Mouse (Mus musculus) monocyte, adult 2 months (primary cell): ENCODE data around the gene Itpr2.

Experiments
- DNase-seq, 2 experiments: peaks; one replicate each; pipeline ENCODE4 v3.0.0; 2022; ENCODE audit warnings: low spot score in 2 of 2, low read depth in 1 of 2

Itpr2 gene

DNA sequence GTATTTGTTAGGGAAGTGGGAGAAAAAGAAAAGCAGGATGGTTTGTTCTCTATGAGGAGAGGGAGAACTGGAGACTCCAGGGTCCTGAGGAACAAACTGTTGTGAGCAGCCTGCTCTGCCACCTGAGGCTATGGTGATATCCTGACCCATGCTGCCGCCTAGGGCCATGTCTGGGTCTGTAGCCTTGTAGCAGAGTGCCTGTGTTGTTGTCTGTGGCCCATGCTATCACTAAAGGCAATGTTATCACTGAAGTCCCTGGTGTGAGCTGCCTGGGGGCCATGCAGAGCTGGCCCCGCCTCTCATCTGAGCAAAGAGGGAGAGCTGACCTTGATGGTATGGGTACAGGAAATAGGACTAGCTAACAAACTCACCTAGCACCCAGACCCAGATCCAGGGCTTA is 7.9 kb upstream of the Itpr2 start:
- DNase-seq: no peak

DNA sequence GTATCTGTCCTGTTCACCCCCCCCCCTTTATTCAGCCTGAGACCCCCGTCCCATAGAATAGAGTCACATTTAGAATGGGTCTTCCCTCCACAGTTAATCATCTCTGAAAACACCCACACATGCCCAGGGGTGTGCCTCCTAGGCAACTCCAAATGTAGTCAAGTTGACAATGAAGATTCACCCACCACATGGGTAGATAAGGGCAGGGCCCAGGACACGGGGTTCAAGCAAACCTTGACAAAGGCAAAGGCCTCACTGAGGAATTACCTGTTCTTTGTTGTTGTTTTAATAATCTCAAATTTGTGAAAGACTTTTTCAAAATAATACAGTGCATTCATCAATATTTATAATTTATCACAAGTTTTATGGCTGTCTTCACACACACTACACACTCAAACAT is 2.4 kb upstream of the Itpr2 start:
- DNase-seq: no peak

DNA sequence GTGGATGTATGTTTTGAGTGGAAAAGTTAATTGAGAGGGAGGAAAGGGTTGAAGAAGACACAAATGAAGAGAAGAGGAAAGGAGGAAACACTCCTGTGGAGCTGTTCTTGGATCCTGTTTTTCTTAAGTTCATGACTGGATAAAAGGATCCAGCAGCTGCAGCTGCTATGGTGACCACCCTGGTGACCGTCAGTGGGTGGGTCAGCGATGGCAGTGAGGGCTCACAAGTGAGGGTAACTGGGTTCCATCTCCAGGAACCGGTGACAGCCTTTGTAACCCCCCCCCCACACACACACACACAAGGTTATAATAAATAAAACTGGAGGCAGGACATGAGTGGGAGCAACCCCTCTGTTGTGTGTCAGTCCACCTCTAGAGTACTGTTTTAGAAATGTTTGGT is 833 bp upstream of the Itpr2 start:
- DNase-seq: no peak

- peak; percentile 35 to 44 for DNase-seq
Observed at GRCm38 (mm10) chr6:146501316-146501865, 632 bp downstream of the Itpr2 start.

- DNase-seq: no peak
Observed at GRCm38 (mm10) chr6:146500771-146501170, 1.3 kb downstream of the Itpr2 start.

DNA sequence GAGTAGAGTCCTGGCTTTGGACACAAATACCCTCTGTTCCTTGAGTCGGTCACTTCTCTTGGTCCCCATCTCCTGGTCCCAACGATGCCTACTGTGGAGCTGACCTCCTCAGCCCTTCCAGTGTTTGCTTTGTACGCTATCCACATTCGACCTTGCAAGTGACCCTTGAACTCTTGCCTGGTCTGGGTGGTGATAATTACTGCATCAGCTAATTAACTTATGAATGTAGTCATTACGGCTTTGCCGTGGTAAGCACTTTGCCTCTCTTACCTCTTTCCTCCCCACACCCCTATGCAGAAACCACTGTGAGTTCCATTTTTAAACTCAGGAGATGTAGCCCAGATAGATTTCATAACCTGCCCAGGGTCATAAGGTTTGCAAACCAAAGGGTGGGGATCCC is 1.8 kb downstream of the Itpr2 start:
- DNase-seq: no peak

GRCm38 (mm10) chr6:146499566-146499965 is 2.5 kb downstream of the Itpr2 start:
- DNase-seq: no peak

DNA sequence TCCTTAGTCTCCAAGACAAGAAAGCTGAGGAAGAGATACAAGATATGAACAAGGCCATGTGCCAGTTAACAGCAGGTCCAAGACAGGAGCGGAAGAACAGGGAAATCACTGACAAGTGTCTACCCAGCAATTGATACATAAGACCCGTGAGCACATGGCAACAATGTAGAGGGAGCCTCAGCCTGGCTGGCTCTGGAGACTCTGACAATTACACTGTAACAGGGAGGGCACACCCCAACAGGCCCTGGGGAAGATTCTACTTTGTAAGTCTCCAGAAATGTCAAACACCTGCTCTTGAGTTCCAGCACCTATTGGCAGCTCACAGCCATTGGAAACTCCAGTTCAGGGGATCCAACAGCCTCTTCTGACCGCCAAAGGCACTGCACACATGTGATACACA is 3.6 kb downstream of the Itpr2 start:
- no peak for DNase-seq

DNA sequence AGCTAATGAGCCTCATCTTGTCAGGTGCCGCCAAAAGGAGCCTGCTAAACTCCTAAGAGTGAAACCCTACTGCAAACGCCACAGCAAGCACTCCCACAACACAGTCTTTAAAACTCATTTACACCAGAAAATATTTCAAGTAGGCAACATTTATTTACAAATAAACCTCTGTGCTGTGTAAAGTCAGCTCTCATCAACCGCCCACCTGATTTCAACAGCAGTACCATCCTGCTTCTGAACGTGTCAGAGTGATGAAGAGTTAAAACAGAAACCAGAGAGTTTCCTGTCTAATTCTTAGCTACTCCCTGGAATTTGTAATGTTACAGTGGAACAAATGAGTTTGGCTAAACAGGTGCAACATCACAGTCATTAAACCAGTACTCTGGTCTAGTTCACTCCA is 4.2 kb downstream of the Itpr2 start:
- no peak for DNase-seq

DNA sequence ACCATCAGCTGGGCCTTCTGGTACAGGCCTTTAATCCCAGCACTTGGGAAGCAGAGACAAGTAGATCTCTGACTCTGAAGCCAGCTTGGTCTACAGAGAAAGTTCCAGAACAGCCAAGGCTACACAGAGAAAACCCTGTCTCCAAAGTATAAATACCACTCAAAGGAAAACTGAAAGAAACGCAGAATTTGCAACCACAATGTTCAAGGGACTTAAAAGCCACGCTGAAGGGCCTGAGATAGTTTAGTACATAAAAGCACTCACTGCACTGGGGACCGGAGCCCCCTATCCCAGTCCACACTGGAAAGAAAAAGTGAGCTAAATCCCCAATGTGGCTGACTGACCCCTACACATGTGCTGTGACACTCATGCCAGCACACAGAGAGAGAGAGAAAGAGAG is 4.6 kb downstream of the Itpr2 start:
- DNase-seq: no peak

- no peak for DNase-seq
Observed at GRCm38 (mm10) chr6:146491680-146492079, 10.3 kb downstream of the Itpr2 start.

- no peak for DNase-seq
Observed at GRCm38 (mm10) chr6:146490416-146490960, 11.5 kb downstream of the Itpr2 start.

DNA sequence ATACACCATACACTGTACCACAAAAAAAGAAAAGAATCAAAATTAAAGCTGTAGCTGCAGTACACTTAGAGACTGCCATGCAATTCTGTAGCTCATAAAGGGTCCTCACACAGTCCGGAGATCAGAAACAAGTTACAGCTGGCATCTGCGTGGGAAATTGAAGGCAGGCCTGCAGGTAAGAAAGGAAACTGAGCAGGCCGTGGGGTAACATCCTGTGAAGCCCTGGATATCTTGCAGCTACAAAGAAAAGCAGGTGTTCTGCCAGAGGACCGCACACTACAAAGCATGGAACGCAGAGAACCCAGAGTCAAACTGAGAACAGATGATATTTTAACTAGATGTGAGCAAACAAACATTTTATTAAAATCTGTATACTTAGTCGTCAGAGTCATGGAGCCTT is 12.2 kb downstream of the Itpr2 start:
- DNase-seq: no peak

DNA sequence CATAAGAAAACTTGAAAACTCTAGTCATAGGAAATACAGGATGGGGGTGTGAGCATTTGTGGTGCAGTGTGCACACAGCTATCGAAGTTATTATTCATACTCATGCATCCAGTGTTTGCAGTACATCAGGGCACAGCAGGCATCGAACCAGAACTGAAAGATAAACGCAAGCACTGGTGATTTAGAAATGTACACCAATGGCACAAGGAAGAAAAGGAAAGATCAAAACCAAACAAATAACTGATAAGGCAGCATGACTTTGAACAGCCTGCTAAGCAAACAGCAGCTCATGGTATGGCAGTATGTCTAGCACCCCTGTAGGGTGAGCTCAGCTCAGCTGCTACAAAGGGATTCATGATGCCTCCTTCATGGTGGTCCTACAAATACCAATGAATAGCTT is 13.3 kb downstream of the Itpr2 start:
- no peak for DNase-seq

GRCm38 (mm10) chr6:146487079-146487478 is 14.9 kb downstream of the Itpr2 start:
- no peak for DNase-seq

- no peak for DNase-seq
Observed at GRCm38 (mm10) chr6:146486073-146486472, 15.9 kb downstream of the Itpr2 start.

- no peak for DNase-seq
Observed at GRCm38 (mm10) chr6:146481441-146481840, 20.6 kb downstream of the Itpr2 start.

GRCm38 (mm10) chr6:146480925-146481324 is 21.1 kb downstream of the Itpr2 start:
- no peak for DNase-seq

DNA sequence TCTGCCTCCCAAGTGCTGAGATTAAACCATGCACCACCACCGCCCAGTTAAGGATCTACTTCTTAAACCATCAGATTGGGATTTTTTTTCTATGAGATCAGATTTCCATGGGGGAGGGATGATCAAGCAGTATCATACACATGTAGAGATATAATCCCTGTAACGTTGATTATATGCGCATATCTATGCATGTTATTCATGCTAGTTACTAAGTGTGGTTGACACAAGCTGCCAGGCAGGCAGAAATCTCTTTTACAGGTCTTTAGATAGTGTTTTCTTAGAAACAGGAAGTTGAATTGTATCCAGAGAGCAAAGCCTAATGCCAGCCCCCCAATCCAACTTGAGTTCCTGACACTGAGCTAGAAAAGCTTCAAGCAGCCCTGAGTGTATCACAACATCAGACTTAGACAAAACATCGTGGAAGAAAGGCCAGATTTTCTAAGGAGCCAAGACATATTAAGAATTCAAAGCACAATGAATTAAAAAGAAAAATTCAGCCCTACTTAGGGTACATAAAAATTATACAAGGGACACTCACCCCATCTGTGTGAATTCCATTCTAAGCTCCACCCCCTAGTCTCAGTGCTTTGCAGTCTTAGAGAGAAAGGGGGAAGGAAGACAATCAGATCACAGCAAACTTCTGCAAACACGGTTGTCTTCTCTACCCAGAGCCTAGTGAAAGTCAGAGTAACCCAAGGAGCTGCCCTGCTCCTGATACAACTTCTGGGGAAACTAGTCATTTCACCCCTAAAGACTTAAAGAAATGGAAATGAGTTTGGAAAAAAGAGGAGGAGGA is 22.9 kb downstream of the Itpr2 start:
- no peak for DNase-seq

GRCm38 (mm10) chr6:146476865-146477264 is 25.2 kb downstream of the Itpr2 start:
- DNase-seq: no peak

- no peak for DNase-seq
Observed at GRCm38 (mm10) chr6:146474166-146474565, 27.9 kb downstream of the Itpr2 start.

GRCm38 (mm10) chr6:146473216-146473955 is 28.6 kb downstream of the Itpr2 start:
- no peak for DNase-seq
